ENCODE assay signal across 8 mouse cellular contexts in the genomic region with DNA sequence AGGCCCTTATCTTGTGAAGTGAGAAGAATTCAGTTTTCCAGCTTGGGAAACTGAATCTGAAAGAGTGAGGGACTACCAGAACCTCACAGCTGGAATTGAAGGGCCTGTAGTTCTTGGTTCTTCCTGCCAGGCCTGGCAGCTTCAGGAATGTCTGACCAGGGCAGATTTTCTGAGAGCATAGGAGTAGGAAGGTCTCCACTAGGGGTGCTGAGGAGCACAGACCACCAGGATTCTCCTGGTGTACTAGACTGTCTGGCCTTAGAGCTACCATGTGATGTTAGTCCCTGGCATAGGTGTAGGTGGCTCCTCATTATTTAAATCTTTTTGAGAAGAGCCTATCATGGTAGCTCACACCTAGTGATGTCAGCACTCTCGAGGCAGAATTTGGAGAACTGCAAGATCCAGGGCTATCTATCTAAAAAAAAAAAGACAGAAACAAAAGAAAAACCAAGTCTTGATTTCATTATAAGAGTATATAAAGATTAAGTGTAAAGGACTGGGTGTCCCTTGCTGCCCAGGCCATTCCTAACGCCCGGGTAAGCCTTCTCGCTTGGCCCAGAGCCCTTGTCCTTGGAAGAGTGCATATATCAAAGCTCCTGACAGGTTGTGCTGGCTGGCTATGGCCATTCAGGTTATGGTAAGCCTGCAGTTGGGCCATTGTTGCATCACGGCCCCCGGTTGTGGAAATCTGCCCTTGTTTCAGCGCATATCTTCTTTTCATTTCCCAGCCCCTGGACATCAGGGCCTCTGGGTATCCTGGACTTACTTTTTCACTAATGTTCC. TPM values are rescaled to one million over a fixed set of nuclear protein-coding genes. Genes with fewer than 3 reads are reported as not detected.
A peak's percentile ranks its signal among the peaks of the same experiment; 100 is the strongest.
DNase-seq lines count a peak whose midpoint lies in the region; ATAC-seq lines count a peak whose summit lies in the region.

No protein-coding gene starts in this region.

- H3K27ac ChIP-seq in brown adipose tissue, adult 24 weeks (replicated peaks; ENCODE audit: low read depth, low read length) = peak overlapping the region; percentile 71
- H3K27ac ChIP-seq in midbrain, embryonic 14.5 days (replicated peaks; ENCODE audit: low read depth, low read length) = no peak overlapping the region

- peaks cover 65% of the 10 kb centered on the region for H3K4me1 ChIP-seq in brown adipose tissue, adult 24 weeks (ENCODE audit: control insufficient read depth, insufficient read depth, insufficient read length, low read length)
- H3K4me1 ChIP-seq in midbrain, embryonic 14.5 days (ENCODE audit: control insufficient read depth, insufficient read depth, low read length) = 0 out of 2 replicates have a peak, but pooled peaks cover 13% of the 10 kb centered on the region

- no peaks in the 10 kb centered on the region for H3K27me3 ChIP-seq in midbrain, embryonic 14.5 days (ENCODE audit: control insufficient read depth, insufficient read depth, low read length)

- no peak overlapping the region for H3K4me3 ChIP-seq in brown adipose tissue, adult 24 weeks (ENCODE audit: insufficient read depth, low read depth, low read length)
- H3K4me3 ChIP-seq in midbrain, embryonic 14.5 days (replicated peaks; ENCODE audit: low read depth, low read length) = no peak overlapping the region

- 95% methylated on average over 7 of the region's 7 CpGs for WGBS in midbrain, embryonic 14.5 days

- H3K9me3 ChIP-seq in midbrain, embryonic 14.5 days (ENCODE audit: control insufficient read depth, low read length) = no peaks in the 10 kb centered on the region

- H3K4me2 ChIP-seq in midbrain, embryonic 14.5 days (ENCODE audit: low read length) = no peak overlapping the region

- no peak for DNase-seq in frontal cortex, postnatal 14 days (ENCODE audit: low spot score in 2 of 2)
- peak; percentile 69 to 74 for DNase-seq in B cell, adult 2 months
- DNase-seq in gastrocnemius, postnatal 4 days (ENCODE audit: low spot score in 2 of 2) = peak; percentile 51 to 76
- DNase-seq in kidney, postnatal 10 days = peak; percentile 87
- peak; percentile 50 for DNase-seq in midbrain, embryonic 14.5 days
- DNase-seq in thymus, postnatal 25 days = peak; percentile 70

- 0 out of 2 replicates have a peak, but pooled peaks have one; percentile 7 for ATAC-seq in frontal cortex, adult (ENCODE audit: low TSS enrichment)
- ATAC-seq in midbrain, embryonic 14.5 days (ENCODE audit: low FRiP score, low TSS enrichment) = no peak

- H3K9ac ChIP-seq in midbrain, embryonic 14.5 days (replicated peaks; ENCODE audit: low read length) = no peak overlapping the region

- peaks cover 47% of the 10 kb centered on the region for H3K36me3 ChIP-seq in midbrain, embryonic 14.5 days (ENCODE audit: control insufficient read depth, insufficient read depth, low read length)

RNA-seq across cellular contexts. Expression of a gene that starts 13.1 kb away (rescaled TPM):
- polyA plus RNA-seq in brown adipose tissue, adult 24 weeks (2012; ENCODE audit: insufficient read depth, insufficient read length, missing spikeins) = 18.2 TPM in 2 replicates
- 10 to 100 TPM; 83.0 to 96.6 TPM for total RNA-seq in gastrocnemius, postnatal 4 days (2021)
- 51.7 and 68.8 TPM in 2 replicates for polyA plus RNA-seq in midbrain, embryonic 14.5 days (2014; fragmentation: Nextera tagmentation; extraction: Ambion mirVana)

Comparison
In these comparisons a context has a peak if more than half of its experiments do, and no peak if none do; other contexts are left out.
1. DNase-seq: peak in B cell, adult 2 months (2 of 2), gastrocnemius, postnatal 4 days (2 of 2), kidney, postnatal 10 days (single experiment), midbrain, embryonic 14.5 days (single experiment) and thymus, postnatal 25 days (single experiment); none in frontal cortex, postnatal 14 days (0 of 2).